Comparison of ENCODE assay signal across 24 mouse cellular contexts in genomic region chr8:117865014-117865413, GRCm38 (mm10).
DNase-seq lines count a peak whose midpoint lies in the region; ATAC-seq lines count a peak whose summit lies in the region.
"Had no signal": no experiment of that assay in that cellular context is flagged by ENCODE, and none has a peak within 500 bp of the region (broad histone marks: within the 10 kb centered on the region; RNA-seq: fewer than 3 reads in every experiment).

No protein-coding gene starts in this region.

- ATAC-seq in hindbrain, embryonic 12.5 days (ENCODE audit: low FRiP score) = no peak
- ATAC-seq in hindbrain, embryonic 14.5 days (ENCODE audit: low FRiP score) = no peak
- ATAC-seq: activated CD4-positive, CD25-positive, alpha-beta regulatory T cell, adult 4 months had no signal

- no peak overlapping the region for H3K4me2 ChIP-seq in hindbrain, embryonic 12.5 days (replicated peaks)
- no peak overlapping the region for H3K4me2 ChIP-seq in hindbrain, embryonic 14.5 days (replicated peaks)
- H3K4me2 ChIP-seq: heart, embryonic 11.5 days; hindbrain, embryonic 13.5 days; liver, embryonic 13.5 days; midbrain, embryonic 12.5 days; neural tube, embryonic 12.5 days had no signal

- H3K9ac ChIP-seq in hindbrain, embryonic 12.5 days = no peak overlapping the region
- H3K9ac ChIP-seq in hindbrain, embryonic 14.5 days = no peak overlapping the region
- H3K9ac ChIP-seq: hindbrain, embryonic 13.5 days; liver, embryonic 13.5 days; midbrain, embryonic 12.5 days; neural tube, embryonic 12.5 days had no signal

- H3K9me3 ChIP-seq in hindbrain, embryonic 12.5 days (replicated peaks) = no peaks in the 10 kb centered on the region
- H3K9me3 ChIP-seq in hindbrain, embryonic 14.5 days (ENCODE audit: control insufficient read depth, low read length) = no peaks in the 10 kb centered on the region
- H3K9me3 ChIP-seq: hindbrain, embryonic 13.5 days; liver, embryonic 13.5 days; midbrain, embryonic 12.5 days; neural tube, embryonic 12.5 days had no signal

- no peaks in the 10 kb centered on the region for H3K36me3 ChIP-seq in hindbrain, embryonic 12.5 days
- no peaks in the 10 kb centered on the region for H3K36me3 ChIP-seq in hindbrain, embryonic 14.5 days (replicated peaks; ENCODE audit: control insufficient read depth, insufficient read depth)
- H3K36me3 ChIP-seq: hindbrain, embryonic 13.5 days; liver, embryonic 13.5 days; midbrain, embryonic 12.5 days; neural tube, embryonic 12.5 days had no signal

- H3K4me3 ChIP-seq in hindbrain, embryonic 12.5 days = no peak overlapping the region
- H3K4me3 ChIP-seq in hindbrain, embryonic 14.5 days (replicated peaks; ENCODE audit: low read length) = no peak overlapping the region
- H3K4me3 ChIP-seq: hindbrain, embryonic 13.5 days; layer of hippocampus, adult 2 months; liver, embryonic 13.5 days; midbrain, embryonic 12.5 days; neural tube, embryonic 12.5 days had no signal

- DNase-seq in hindbrain, embryonic 14.5 days (ENCODE audit: low spot score) = no peak
- DNase-seq in right cerebral cortex, postnatal 4 days = peak; percentile 20
- no peak for DNase-seq in right cerebral cortex, adult 18-20 months
- DNase-seq in embryo, embryonic 11 days = peak; percentile 24
- DNase-seq in adrenal gland, adult 2 months = no peak
- DNase-seq in kidney, adult 8-10 months = no peak
- DNase-seq: adrenal gland, postnatal 10 days; cerebellum, adult 9-11 months; gastrocnemius, postnatal 14 days; heart, adult 11 months; heart, postnatal 10 days; kidney, adult 2 months; kidney, postnatal 10 days; liver, embryonic 13.5 days; lung, adult 2 months; lung, postnatal 14 days; retina, postnatal 1 day had no signal

- H3K4me1 ChIP-seq in hindbrain, embryonic 12.5 days = peaks cover 9% of the 10 kb centered on the region
- H3K4me1 ChIP-seq in hindbrain, embryonic 14.5 days (replicated peaks; ENCODE audit: control insufficient read depth, insufficient read depth, low read length) = peaks cover 6% of the 10 kb centered on the region; the same call in 1 of the 2 replicates

- WGBS in hindbrain, embryonic 12.5 days = 20% methylated on average over 6 of the region's 6 CpGs
- WGBS in hindbrain, embryonic 14.5 days = 16% methylated on average over 6 of the region's 6 CpGs

- peaks cover 3% of the 10 kb centered on the region for H3K27me3 ChIP-seq in hindbrain, embryonic 12.5 days
- no peaks in the 10 kb centered on the region for H3K27me3 ChIP-seq in hindbrain, embryonic 14.5 days (ENCODE audit: control insufficient read depth, insufficient read depth, low read length)
- H3K27me3 ChIP-seq: hindbrain, embryonic 13.5 days; liver, embryonic 13.5 days; midbrain, embryonic 12.5 days; neural tube, embryonic 12.5 days had no signal

- 0 out of 2 replicates have a peak overlapping the region, but pooled peaks have one; percentile 23 for H3K27ac ChIP-seq in hindbrain, embryonic 12.5 days
- H3K27ac ChIP-seq in hindbrain, embryonic 14.5 days = no peak overlapping the region
- H3K27ac ChIP-seq: hindbrain, embryonic 13.5 days; layer of hippocampus, adult 2 months; liver, embryonic 13.5 days; midbrain, embryonic 12.5 days; neural tube, embryonic 12.5 days had no signal

Comparison
In these comparisons a context has a peak if more than half of its experiments do, and no peak if none do; other contexts are left out.
1. DNase-seq: peak in right cerebral cortex, postnatal 4 days (single experiment) and embryo, embryonic 11 days (single experiment); none in hindbrain, embryonic 14.5 days (single experiment), right cerebral cortex, adult 18-20 months (single experiment), adrenal gland, adult 2 months (single experiment) and kidney, adult 8-10 months (0 of 2).